Mouse (Mus musculus): Measurements from ENCODE around the gene Nemp2.
"Not testable (repeated sequence)": the region's sequence is repeated elsewhere in the genome, so short reads cannot be mapped to it uniquely, and the experiment has no call there.

The Nemp2 gene

DNA sequence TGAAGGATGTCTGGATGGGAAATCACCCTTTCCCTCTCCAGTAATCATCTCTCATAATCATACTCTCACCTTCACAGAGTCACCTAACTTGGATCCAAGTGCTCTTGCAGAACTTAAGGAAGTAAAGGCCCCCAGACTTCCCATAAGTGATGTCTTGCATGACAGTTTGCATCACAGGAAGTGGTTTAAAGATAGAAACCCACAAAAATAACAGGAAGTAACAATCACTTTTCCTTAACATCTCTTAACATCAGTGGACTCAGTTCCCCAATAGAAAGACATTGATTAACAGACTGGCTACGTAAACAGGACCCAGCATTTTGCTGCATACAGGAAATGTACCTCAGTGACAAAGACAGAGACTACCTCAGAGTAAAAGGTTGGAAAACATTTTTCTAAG is 22.9 kb downstream of the Nemp2 start:
- no peak for DNase-seq (ENCODE audit: extremely low spot score, low spot score)

GRCm38 (mm10) chr1:52655153-52655552 is 24.6 kb downstream of the Nemp2 start:
- no peak for DNase-seq (ENCODE audit: extremely low spot score, low spot score)

- no peak for DNase-seq (ENCODE audit: extremely low spot score, low spot score)
Measured at GRCm38 (mm10) chr1:52658160-52658559, 27.7 kb downstream of the Nemp2 start.

DNA sequence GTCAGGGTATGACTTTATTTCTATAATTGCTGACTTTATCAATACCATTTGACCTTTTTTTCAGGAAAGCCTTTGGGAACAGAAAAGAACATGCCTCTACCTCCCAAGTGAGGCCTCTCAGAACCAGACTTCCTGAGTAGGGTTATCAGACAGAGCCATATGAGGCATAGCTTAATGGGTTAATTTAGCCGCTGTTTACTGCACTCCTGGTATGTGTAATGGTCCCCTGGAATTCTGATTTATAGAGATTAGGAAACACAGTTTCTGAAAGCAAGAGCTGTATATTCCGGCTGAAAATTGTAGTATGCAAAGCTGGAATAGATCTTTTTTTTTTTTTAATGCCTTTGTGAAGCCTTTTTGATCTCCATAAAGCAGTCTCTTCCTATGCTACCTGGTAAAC is 29.8 kb downstream of the Nemp2 start:
- no peak for DNase-seq (ENCODE audit: extremely low spot score, low spot score)

GRCm38 (mm10) chr1:52660765-52661164 is 30.3 kb downstream of the Nemp2 start:
- no peak for DNase-seq (ENCODE audit: extremely low spot score, low spot score)

DNA sequence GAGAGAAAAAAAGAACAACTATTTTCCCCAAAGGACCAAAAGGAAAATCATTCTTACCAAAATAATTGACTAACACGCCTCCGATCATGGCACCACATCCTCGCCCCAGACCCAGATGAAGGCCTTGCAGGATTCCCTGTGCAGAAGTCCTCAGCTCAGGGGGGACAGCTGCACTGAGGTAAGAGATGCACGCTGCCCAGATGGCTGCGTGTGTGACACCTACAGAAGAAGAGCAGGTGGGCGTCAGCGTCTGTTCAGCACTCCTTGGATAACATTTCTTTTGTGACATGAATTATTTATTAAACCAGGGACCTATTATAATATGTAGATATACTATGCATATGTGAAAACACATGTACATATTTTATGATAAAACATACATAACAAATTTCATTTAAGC is 32.7 kb downstream of the Nemp2 start:
- no peak for DNase-seq (ENCODE audit: extremely low spot score, low spot score)

- no peak for DNase-seq (ENCODE audit: extremely low spot score, low spot score)
Measured at GRCm38 (mm10) chr1:52668743-52669323, 38.3 kb downstream of the Nemp2 start.

GRCm38 (mm10) chr1:52669931-52670330 is 39.4 kb downstream of the Nemp2 start:
- DNase-seq (ENCODE audit: extremely low spot score, low spot score), result no peak

GRCm38 (mm10) chr1:52675561-52676551 is 45.4 kb downstream of the Nemp2 start:
- no peak for DNase-seq (ENCODE audit: extremely low spot score, low spot score)

DNA sequence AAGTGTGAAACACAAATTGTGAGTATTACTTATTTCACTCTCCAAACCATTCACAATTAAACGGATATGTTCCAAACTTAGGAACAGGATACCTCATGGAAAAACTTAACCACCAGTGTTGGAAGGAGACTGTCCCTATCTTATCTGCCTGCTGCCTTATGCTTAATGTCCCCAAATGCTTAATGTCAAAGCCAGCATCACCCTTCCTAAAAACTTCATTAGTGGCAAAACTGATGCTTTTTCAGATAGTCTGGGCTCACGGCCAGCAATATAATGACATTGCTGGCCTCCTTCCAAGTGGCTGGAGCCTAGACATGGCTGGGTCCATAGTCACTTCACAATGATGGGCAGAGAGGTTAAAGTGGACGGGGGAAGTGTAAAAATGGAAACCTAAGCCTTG is 46.1 kb downstream of the Nemp2 start:
- DNase-seq (ENCODE audit: extremely low spot score, low spot score), result no peak

DNA sequence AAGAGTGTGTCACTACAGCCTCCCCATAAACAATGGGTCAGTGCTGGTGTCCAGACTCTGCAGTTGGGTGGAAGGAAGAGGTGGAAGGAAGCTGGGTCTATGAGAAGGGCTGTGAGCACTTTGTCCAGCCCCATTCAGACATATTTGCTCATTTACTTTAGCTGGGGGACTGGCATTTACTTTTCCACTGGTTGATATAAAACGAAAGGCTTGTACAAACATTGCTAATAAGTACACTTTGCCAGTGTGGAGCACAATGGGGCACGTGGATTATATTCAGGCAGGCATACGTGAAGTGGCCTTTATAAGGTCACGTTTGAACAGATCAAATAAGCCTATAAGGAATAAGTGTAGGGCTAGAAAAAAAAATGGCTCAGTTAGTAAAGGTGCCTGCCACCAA is 53.0 kb downstream of the Nemp2 start:
- DNase-seq (ENCODE audit: extremely low spot score, low spot score), result no peak

- DNase-seq (ENCODE audit: extremely low spot score, low spot score), result no peak
Measured at GRCm38 (mm10) chr1:52687636-52688035, 57.1 kb downstream of the Nemp2 start.

- not testable (repeated sequence) for DNase-seq (ENCODE audit: extremely low spot score, low spot score)
Measured at GRCm38 (mm10) chr1:52694456-52694855, 64.0 kb downstream of the Nemp2 start.
